Mouse (Mus musculus): ENCODE results near the gene Gm17087. TPM values are rescaled to one million over a fixed set of nuclear protein-coding genes. Genes with fewer than 3 reads are reported as not detected.

Gm17087 gene
- not detected in 2 replicates for polyA plus RNA-seq (2012; rRNA removed)

DNA sequence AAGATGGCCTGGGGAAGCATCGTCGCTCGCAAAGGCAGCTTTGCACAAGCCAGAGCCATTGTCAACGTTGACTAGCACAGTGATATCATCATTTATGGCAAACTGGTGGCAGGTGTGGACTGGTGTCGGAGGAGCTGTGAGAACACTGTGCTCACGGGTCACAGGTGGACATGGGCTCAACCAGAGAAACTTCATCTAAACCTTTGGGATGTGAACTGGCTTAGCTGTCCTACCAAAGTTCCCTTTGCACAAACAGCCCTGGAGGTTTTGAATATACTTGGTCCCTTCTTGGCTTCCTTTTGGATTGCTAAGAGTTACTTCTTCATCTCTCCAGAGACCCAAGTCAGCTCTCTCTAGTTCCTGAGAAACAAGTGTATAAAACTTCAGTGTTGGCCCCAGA is at the start of gene Gm17087:
Gene Gm17087, minus strand, starts transcription at position 101 of the 400 bp plus-strand sequence.

DNA sequence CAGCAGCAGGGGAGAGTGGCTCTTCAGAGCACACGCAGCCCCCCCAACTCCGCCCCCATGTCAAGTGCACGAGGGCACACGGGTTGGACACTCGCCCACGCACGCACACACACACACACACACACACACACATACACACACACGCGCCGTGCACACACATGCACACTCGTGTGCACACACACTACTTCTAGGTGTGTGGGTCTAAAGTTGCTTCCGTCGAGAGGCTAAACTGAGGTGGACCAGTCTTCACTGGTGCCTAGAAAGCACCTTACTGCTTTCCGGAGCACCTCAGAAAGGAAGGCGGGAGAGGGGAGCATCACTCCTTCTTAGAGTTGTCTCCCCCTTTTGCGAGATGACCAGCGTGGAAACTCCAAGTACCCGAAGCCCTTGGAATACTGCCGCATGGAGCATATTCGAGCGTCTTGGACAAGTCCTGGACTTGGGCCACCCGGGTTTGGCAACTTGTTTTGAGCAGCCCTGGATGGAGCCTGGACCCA is 41.5 kb downstream of the Gm17087 start, which contains the start of gene Pde10a:
Gene Pde10a, plus strand, starts transcription at position 148 of the 497 bp plus-strand sequence.

Other genes with a start within 250 kb of the Gm17087 start
- 19.2 and 20.3 TPM in 2 replicates for gene Prr18, start 229.5 kb downstream of the Gm17087 start, polyA plus RNA-seq (2012; rRNA removed)
- gene T2, start 211.0 kb downstream of the Gm17087 start, polyA plus RNA-seq (2012; rRNA removed) = 1.00 and 1.2 TPM in 2 replicates
- gene T, start 132.5 kb downstream of the Gm17087 start, polyA plus RNA-seq (2012; rRNA removed) = 1.7 and 2.2 TPM in 2 replicates
- 21.7 and 25.7 TPM in 2 replicates for gene Pde10a, start 41.6 kb downstream of the Gm17087 start, polyA plus RNA-seq (2012; rRNA removed)

All from central nervous system, embryonic 14 days (tissue).